Mouse (Mus musculus) midbrain, embryonic 12.5 days (tissue): Measurements from ENCODE around the gene Fcer2a. TPM values are rescaled to one million over a fixed set of nuclear protein-coding genes. Genes with fewer than 3 reads are reported as not detected.

Experiments used
- ATAC-seq: fragments of 200-750 bp; cut with Nextera tagmentation; 2 replicates; pipeline ENCODE4 v1.8.0; 2017; ENCODE audit warnings: low read depth, moderate TSS enrichment, moderate library complexity; ENCODE audit not compliant: low FRiP score
- H3K27ac ChIP-seq: fragments of 300-500 bp; sonication (generic); replicated peaks from 2 replicates; pipeline ENCODE4 v1.5.1; 2016; ENCODE audit warnings: mild to moderate bottlenecking
- H3K27me3 ChIP-seq: fragments of 300-500 bp; sonication (generic); 2 replicates; pipeline ENCODE4 v1.6.1; 2016; ENCODE audit warnings: mild to moderate bottlenecking
- H3K36me3 ChIP-seq: fragments of 300-500 bp; sonication (generic); 2 replicates; pipeline ENCODE4 v1.6.1; 2016
- H3K4me1 ChIP-seq: fragments of 300-500 bp; sonication (generic); 2 replicates; pipeline ENCODE4 v1.6.1; 2016
- H3K4me2 ChIP-seq: fragments of 300-500 bp; sonication (generic); replicated peaks from 2 replicates; pipeline ENCODE4 v1.6.1; 2016; ENCODE audit warnings: mild to moderate bottlenecking, moderate library complexity
- H3K4me3 ChIP-seq: fragments of 300-500 bp; sonication (generic); 2 replicates; pipeline ENCODE4 v1.5.1; 2016; ENCODE audit warnings: mild to moderate bottlenecking
- H3K9ac ChIP-seq: fragments of 300-500 bp; sonication (generic); replicated peaks from 2 replicates; pipeline ENCODE4 v1.6.1; 2016; ENCODE audit warnings: mild to moderate bottlenecking, moderate library complexity
- H3K9me3 ChIP-seq: fragments of 300-500 bp; sonication (generic); 2 replicates; pipeline ENCODE4 v1.6.1; 2016; ENCODE audit warnings: mild to moderate bottlenecking
- WGBS: fragments of 180-500 bp; shearing (Covaris S2); methylation state at CpG from one replicate; pipeline ENCODE4 v1.1.7; 2016; 5-methylcytosine and 5-hydroxymethylcytosine counted together
- polyA plus RNA-seq: library from polyadenylated mRNA; unstranded; fragments of >200 nt; fragmentation: Nextera tagmentation; extraction: Ambion mirVana; gene quantifications from 2 replicates; pipeline ENCODE4 v1.2.1, GENCODE M21; 2016

Fcer2a gene
- polyA plus RNA-seq, 1 experiment from 2014 or later = 0.40 TPM

DNA sequence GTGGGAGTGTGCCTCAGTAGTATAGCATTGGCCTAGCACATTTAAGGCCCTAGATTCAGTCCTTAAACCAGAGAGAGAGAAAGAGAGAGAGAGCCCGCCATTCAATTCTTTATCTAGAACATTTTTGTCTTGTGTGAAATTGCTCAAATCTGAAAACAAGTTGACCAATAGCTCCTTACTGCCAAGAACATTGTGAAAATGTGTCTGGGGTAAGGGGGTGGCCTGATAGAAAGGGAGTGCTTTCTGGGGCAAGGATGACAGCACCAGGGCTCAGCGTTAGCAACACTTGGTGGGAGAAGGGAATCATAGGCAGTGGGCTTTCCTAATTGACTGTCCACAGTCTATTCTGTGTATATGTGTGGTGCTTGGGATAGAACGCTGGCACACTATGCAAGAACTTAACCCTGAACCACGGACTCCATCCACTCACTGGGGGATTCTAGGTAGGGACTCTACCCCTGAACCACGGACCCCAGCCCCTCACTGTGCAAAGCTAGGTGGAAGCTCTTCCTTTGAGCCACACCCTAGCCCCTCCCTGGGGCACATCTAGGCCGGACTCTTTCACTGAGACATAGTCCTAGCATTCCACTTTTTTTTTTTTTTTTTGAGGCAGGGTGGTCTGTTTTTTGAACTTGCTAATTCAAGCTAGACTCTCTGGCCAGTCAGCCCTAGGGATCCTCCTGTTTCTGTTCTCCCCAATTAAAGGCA, 47.0 kb downstream of the Fcer2a start:
- Histone ChIP-seq H3K27me3 (no peaks in the 10 kb centered on the region), H3K9ac (no peak overlapping the region), H3K4me2 (no peak overlapping the region), H3K27ac (no peak overlapping the region), H3K4me3 (no peak overlapping the region), H3K36me3 (no peaks in the 10 kb centered on the region), H3K4me1 (no peaks in the 10 kb centered on the region), H3K9me3 (no peaks in the 10 kb centered on the region)
- 81% methylated on average over 6 of the region's 6 CpGs for WGBS
- no peak for ATAC-seq

DNA sequence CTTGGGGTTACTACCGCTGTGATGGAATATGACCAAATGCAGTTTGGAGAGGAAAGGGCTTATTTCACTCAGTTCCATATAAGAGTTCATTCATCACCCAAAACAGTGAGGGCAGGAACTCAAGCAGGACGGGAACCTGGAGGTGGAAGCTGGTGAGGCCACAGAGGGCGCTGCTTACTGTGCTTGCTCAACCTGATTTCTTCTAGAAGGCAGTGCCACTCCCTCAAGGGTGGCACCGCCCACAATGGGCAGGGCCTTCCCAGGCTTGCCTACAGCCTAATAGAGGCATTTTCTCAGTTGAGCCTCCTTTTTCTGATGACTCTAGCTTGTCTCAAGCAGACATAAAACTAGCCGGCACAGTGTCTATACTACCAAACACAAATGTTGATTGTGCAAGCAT, 48.2 kb downstream of the Fcer2a start:
- WGBS = 19% methylated on average over 5 of the region's 5 CpGs
- H3K9me3 ChIP-seq = no peaks in the 10 kb centered on the region
- H3K4me1 ChIP-seq = no peaks in the 10 kb centered on the region
- H3K27me3 ChIP-seq = no peaks in the 10 kb centered on the region
- no peak overlapping the region for H3K4me3 ChIP-seq
- no peak overlapping the region for H3K27ac ChIP-seq
- no peak overlapping the region for H3K9ac ChIP-seq
- H3K36me3 ChIP-seq = no peaks in the 10 kb centered on the region
- H3K4me2 ChIP-seq = no peak overlapping the region
- no peak for ATAC-seq

Other genes with a start within 250 kb of the Fcer2a start
- gene Pex11g, start 226.5 kb downstream of the Fcer2a start, polyA plus RNA-seq = 3.3 and 3.4 TPM in 2 replicates
- 0.19 and 0.25 TPM in 2 replicates for gene Tex45, start 223.3 kb downstream of the Fcer2a start, polyA plus RNA-seq
- gene Zfp358, start 201.0 kb downstream of the Fcer2a start, polyA plus RNA-seq = 82.8 and 89.5 TPM in 2 replicates
- 74.9 and 79.3 TPM in 2 replicates for gene Mcoln1, start 193.7 kb downstream of the Fcer2a start, polyA plus RNA-seq
- gene Pnpla6, start 178.8 kb downstream of the Fcer2a start, polyA plus RNA-seq = 30.5 and 35.0 TPM in 2 replicates
- gene C330021F23Rik, start 126.2 kb downstream of the Fcer2a start, polyA plus RNA-seq = 2.8 and 3.2 TPM in 2 replicates
- gene Camsap3, start 106.9 kb downstream of the Fcer2a start, polyA plus RNA-seq = 22.9 and 26.5 TPM in 2 replicates
- 62.8 and 65.2 TPM in 2 replicates for gene Xab2, start 72.9 kb downstream of the Fcer2a start, polyA plus RNA-seq
- 109 and 124 TPM in 2 replicates for gene Pet100, start 72.6 kb downstream of the Fcer2a start, polyA plus RNA-seq
- 0.14 TPM in 1 of 2 replicates, not detected in the other for gene Pcp2, start 68.6 kb downstream of the Fcer2a start, polyA plus RNA-seq
- gene Stxbp2, start 63.2 kb downstream of the Fcer2a start, polyA plus RNA-seq = 19.5 and 19.8 TPM in 2 replicates
- gene Retn, start 38.4 kb downstream of the Fcer2a start, polyA plus RNA-seq = 0.54 TPM in 1 of 2 replicates, not detected in the other
- not detected in 2 replicates for gene Mcemp1, start 28.4 kb downstream of the Fcer2a start, polyA plus RNA-seq
- 7.0 and 7.9 TPM in 2 replicates for gene Fcor, start 21.8 kb downstream of the Fcer2a start, polyA plus RNA-seq
- 46.6 and 49.0 TPM in 2 replicates for gene Trappc5, start 17.9 kb downstream of the Fcer2a start, polyA plus RNA-seq
- gene Clec4g, start 26.5 kb upstream of the Fcer2a start, polyA plus RNA-seq = not detected in 2 replicates
- gene Cd209a, start 54.8 kb upstream of the Fcer2a start, polyA plus RNA-seq = 0.20 TPM in 1 of 2 replicates, not detected in the other
- not detected in 2 replicates for gene Cd209e, start 160.1 kb upstream of the Fcer2a start, polyA plus RNA-seq
- not detected in 2 replicates for gene Cd209d, start 184.4 kb upstream of the Fcer2a start, polyA plus RNA-seq
- not detected in 2 replicates for gene Cd209b, start 232.7 kb upstream of the Fcer2a start, polyA plus RNA-seq